Mouse (Mus musculus) C2C12 (cell line): ENCODE results near the gene Ier5. TPM values are rescaled to one million over a fixed set of nuclear protein-coding genes. Genes with fewer than 3 reads are reported as not detected.

Source experiments
- H3K27me3 ChIP-seq: one replicate; pipeline ENCODE4 v1.6.1; 2011; ENCODE audit not compliant: control insufficient read depth, insufficient read depth, insufficient read length
- H3K36me3 ChIP-seq: one replicate; pipeline ENCODE4 v1.6.1; 2011; ENCODE audit not compliant: control insufficient read depth, insufficient read depth
- H3K4me3 ChIP-seq: one replicate; pipeline ENCODE4 v1.5.1; 2011; ENCODE audit warnings: mild to moderate bottlenecking, control low read depth; ENCODE audit not compliant: poor library complexity, insufficient read depth, severe bottlenecking
- H3K79me2 ChIP-seq: one replicate; pipeline ENCODE4 v1.6.1; 2011; ENCODE audit not compliant: control insufficient read depth, insufficient read depth
- H3K79me3 ChIP-seq: one replicate; pipeline ENCODE4 v1.6.1; 2011; ENCODE audit warnings: low read depth, control low read depth
- H3ac ChIP-seq: one replicate; pipeline ENCODE3; 2011; ENCODE audit warnings: low read depth; ENCODE audit not compliant: control insufficient read depth, insufficient read length
- CEBPB ChIP-seq: IDR thresholded peaks from one replicate; pipeline ENCODE4 v1.6.1; 2011; ENCODE audit warnings: low read depth, mild to moderate bottlenecking, control low read depth, moderate library complexity
- CTCF ChIP-seq: IDR thresholded peaks from one replicate; pipeline ENCODE4 v1.5.1; 2011; ENCODE audit not compliant: control insufficient read depth, insufficient read depth, insufficient read length
- FOSL1 ChIP-seq: IDR thresholded peaks from one replicate; pipeline ENCODE4 v1.8.0; 2011; ENCODE audit warnings: mild to moderate bottlenecking, low read length; ENCODE audit not compliant: poor library complexity, insufficient read depth, severe bottlenecking
- MAX ChIP-seq: IDR thresholded peaks from one replicate; pipeline ENCODE4 v1.6.1; 2011; ENCODE audit warnings: mild to moderate bottlenecking, control low read depth
- MYOD1 ChIP-seq: IDR thresholded peaks from one replicate; pipeline ENCODE4 v1.6.1; 2011; ENCODE audit warnings: low read depth; ENCODE audit not compliant: control insufficient read depth, insufficient read length
- MYOG ChIP-seq: IDR thresholded peaks from one replicate; pipeline ENCODE4 v1.6.1; 2011; ENCODE audit not compliant: control insufficient read depth, insufficient read length; ENCODE audit errors: extremely low read depth
- USF1 ChIP-seq: IDR thresholded peaks from one replicate; pipeline ENCODE4 v1.6.1; 2011; ENCODE audit warnings: low read depth, mild to moderate bottlenecking, control low read depth, moderate library complexity
- polyA plus RNA-seq: library from polyadenylated mRNA; unstranded; fragments of >200 nt; fragmentation: generic; extraction: Trizol; gene quantifications from one replicate; pipeline ENCODE4 v1.2.1, GENCODE M21; 2012; ENCODE audit warnings: missing spikeins

Ier5 gene
- polyA plus RNA-seq, 1 experiment = 24.4 TPM

GRCm38 (mm10) chr1:155097931-155098485 is 1.4 kb downstream of the Ier5 start:
- peaks cover 45% of the 10 kb centered on the region for H3K79me2 ChIP-seq
- H3K36me3 ChIP-seq = peaks cover 13% of the 10 kb centered on the region
- peak overlapping the region; percentile 95 for H3ac ChIP-seq
- H3K79me3 ChIP-seq = peaks cover 35% of the 10 kb centered on the region
- no peak for TF ChIP-seq USF1
- no peak for TF ChIP-seq MYOG
- TF ChIP-seq FOSL1 = no peak
- TF ChIP-seq CEBPB = no peak
- TF ChIP-seq MAX = no peak
- no peak for TF ChIP-seq MYOD1
- TF ChIP-seq CTCF = no peak
- no peaks in the 10 kb centered on the region for H3K27me3 ChIP-seq
- peak overlapping the region; percentile 92 for H3K4me3 ChIP-seq

- peak overlapping the region; percentile 92 for H3K4me3 ChIP-seq
- no peaks in the 10 kb centered on the region for H3K27me3 ChIP-seq
- H3K36me3 ChIP-seq = peaks cover 13% of the 10 kb centered on the region
- TF ChIP-seq FOSL1 (no peak), USF1 (no peak), CTCF (no peak), MYOG (no peak), MYOD1 (no peak), CEBPB (no peak), MAX (no peak)
- peaks cover 45% of the 10 kb centered on the region for H3K79me2 ChIP-seq
- no peak overlapping the region for H3ac ChIP-seq
- H3K79me3 ChIP-seq = peaks cover 35% of the 10 kb centered on the region
Observed at GRCm38 (mm10) chr1:155097354-155097753, 2.1 kb downstream of the Ier5 start.

- Histone ChIP-seq H3K79me3 (peaks cover 35% of the 10 kb centered on the region), H3K4me3 (peak overlapping the region; percentile 92), H3ac (no peak overlapping the region), H3K36me3 (peaks cover 13% of the 10 kb centered on the region), H3K79me2 (peaks cover 45% of the 10 kb centered on the region), H3K27me3 (no peaks in the 10 kb centered on the region)
- no peak for TF ChIP-seq USF1
- TF ChIP-seq CEBPB = no peak
- no peak for TF ChIP-seq FOSL1
- TF ChIP-seq CTCF = no peak
- TF ChIP-seq MAX = no peak
- no peak for TF ChIP-seq MYOG
- no peak for TF ChIP-seq MYOD1
Observed at GRCm38 (mm10) chr1:155096620-155097261, 2.7 kb downstream of the Ier5 start.

- Histone ChIP-seq H3K4me3 (no peak overlapping the region), H3K36me3 (peaks cover 13% of the 10 kb centered on the region), H3ac (no peak overlapping the region), H3K27me3 (no peaks in the 10 kb centered on the region), H3K79me2 (peaks cover 41% of the 10 kb centered on the region), H3K79me3 (peaks cover 32% of the 10 kb centered on the region)
- TF ChIP-seq USF1 = no peak
- TF ChIP-seq MYOG = no peak
- TF ChIP-seq CTCF = no peak
- no peak for TF ChIP-seq MYOD1
- no peak for TF ChIP-seq FOSL1
- no peak for TF ChIP-seq CEBPB
- TF ChIP-seq MAX = no peak
Observed at GRCm38 (mm10) chr1:155093971-155094707, 5.3 kb downstream of the Ier5 start.

GRCm38 (mm10) chr1:155093145-155093791 is 6.2 kb downstream of the Ier5 start:
- peaks cover 13% of the 10 kb centered on the region for H3K36me3 ChIP-seq
- H3K79me3 ChIP-seq = peaks cover 25% of the 10 kb centered on the region
- peak overlapping the region; percentile 56 for H3ac ChIP-seq
- H3K27me3 ChIP-seq = no peaks in the 10 kb centered on the region
- TF ChIP-seq CTCF (no peak), MYOD1 (no peak), MYOG (no peak), MAX (peak; percentile 43), USF1 (no peak), CEBPB (no peak)
- no peak overlapping the region for H3K4me3 ChIP-seq
- H3K79me2 ChIP-seq = peaks cover 32% of the 10 kb centered on the region
